Mouse (Mus musculus): ENCODE data around the gene Tfe3. TPM values are rescaled to one million over a fixed set of nuclear protein-coding genes. Genes with fewer than 3 reads are reported as not detected.

Tfe3 gene
- polyA plus RNA-seq, 1 experiment from 2014 or later, result 27.1 TPM

MicroRNAs within 50 kb of the gene (microRNA counts, 519-probe panel; counts per million panel counts)
- 2,615 counts per million, percentile 47 among the panel's probes with 10 or more counts for microRNA mmu-miR-1198

Small RNA genes within 50 kb of the gene (microRNA-seq; reads per million reads assigned to microRNA genes)
- 27.7 reads per million, percentile 36 among the genes with 10 or more reads in this experiment for gene Mir1198

Other genes starting within 250 kb of the Tfe3 start
- 0.11 TPM in 1 of 2 replicates, not detected in the other for gene Foxp3, start 188.9 kb upstream of the Tfe3 start, polyA plus RNA-seq (2015; fragmentation: Nextera tagmentation; extraction: Ambion mirVana)
- 1.4 and 1.5 TPM in 2 replicates for gene Ppp1r3f, start 188.3 kb upstream of the Tfe3 start, polyA plus RNA-seq (2015; fragmentation: Nextera tagmentation; extraction: Ambion mirVana)
- gene Ccdc22, start 157.0 kb upstream of the Tfe3 start, polyA plus RNA-seq (2015; fragmentation: Nextera tagmentation; extraction: Ambion mirVana), result 29.9 and 30.2 TPM in 2 replicates
- gene Cacna1f, start 155.5 kb upstream of the Tfe3 start, polyA plus RNA-seq (2015; fragmentation: Nextera tagmentation; extraction: Ambion mirVana), result 0.08 TPM in 1 of 2 replicates, not detected in the other
- 2.6 and 3.2 TPM in 2 replicates for gene Syp, start 124.1 kb upstream of the Tfe3 start, polyA plus RNA-seq (2015; fragmentation: Nextera tagmentation; extraction: Ambion mirVana)
- gene Prickle3, start 105.3 kb upstream of the Tfe3 start, polyA plus RNA-seq (2015; fragmentation: Nextera tagmentation; extraction: Ambion mirVana), result 11.5 and 11.8 TPM in 2 replicates
- 218 and 221 TPM in 2 replicates for gene Plp2, start 91.2 kb upstream of the Tfe3 start, polyA plus RNA-seq (2015; fragmentation: Nextera tagmentation; extraction: Ambion mirVana)
- 0.38 and 0.45 TPM in 2 replicates for gene Magix, start 81.3 kb upstream of the Tfe3 start, polyA plus RNA-seq (2015; fragmentation: Nextera tagmentation; extraction: Ambion mirVana)
- 51.6 and 51.8 TPM in 2 replicates for gene Gpkow, start 65.4 kb upstream of the Tfe3 start, polyA plus RNA-seq (2015; fragmentation: Nextera tagmentation; extraction: Ambion mirVana)
- 102 and 122 TPM in 2 replicates for gene Wdr45, start 48.2 kb upstream of the Tfe3 start, polyA plus RNA-seq (2015; fragmentation: Nextera tagmentation; extraction: Ambion mirVana)
- 0.72 and 1.7 TPM in 2 replicates for gene Gm45208, start 40.3 kb upstream of the Tfe3 start, polyA plus RNA-seq (2015; fragmentation: Nextera tagmentation; extraction: Ambion mirVana)
- 54.7 and 60.6 TPM in 2 replicates for gene Praf2, start 34.1 kb upstream of the Tfe3 start, polyA plus RNA-seq (2015; fragmentation: Nextera tagmentation; extraction: Ambion mirVana)
- gene Ccdc120, start 11.7 kb upstream of the Tfe3 start, polyA plus RNA-seq (2015; fragmentation: Nextera tagmentation; extraction: Ambion mirVana), result 25.1 and 27.0 TPM in 2 replicates
- 41.9 and 44.0 TPM in 2 replicates for gene Gripap1, start 27.2 kb downstream of the Tfe3 start, polyA plus RNA-seq (2015; fragmentation: Nextera tagmentation; extraction: Ambion mirVana)
- gene Kcnd1, start 59.7 kb downstream of the Tfe3 start, polyA plus RNA-seq (2015; fragmentation: Nextera tagmentation; extraction: Ambion mirVana), result 1.1 TPM in 2 replicates
- 33.8 and 36.7 TPM in 2 replicates for gene Otud5, start 78.8 kb downstream of the Tfe3 start, polyA plus RNA-seq (2015; fragmentation: Nextera tagmentation; extraction: Ambion mirVana)
- gene Pim2, start 115.7 kb downstream of the Tfe3 start, polyA plus RNA-seq (2015; fragmentation: Nextera tagmentation; extraction: Ambion mirVana), result 11.4 and 15.0 TPM in 2 replicates
- gene Slc35a2, start 121.5 kb downstream of the Tfe3 start, polyA plus RNA-seq (2015; fragmentation: Nextera tagmentation; extraction: Ambion mirVana), result 40.9 and 42.7 TPM in 2 replicates
- 106 and 119 TPM in 2 replicates for gene Pqbp1, start 136.7 kb downstream of the Tfe3 start, polyA plus RNA-seq (2015; fragmentation: Nextera tagmentation; extraction: Ambion mirVana)
- 156 and 157 TPM in 2 replicates for gene Timm17b, start 136.8 kb downstream of the Tfe3 start, polyA plus RNA-seq (2015; fragmentation: Nextera tagmentation; extraction: Ambion mirVana)
- not detected in 2 replicates for gene Gm10491, start 145.3 kb downstream of the Tfe3 start, polyA plus RNA-seq (2015; fragmentation: Nextera tagmentation; extraction: Ambion mirVana)
- gene Gm10490, start 147.0 kb downstream of the Tfe3 start, polyA plus RNA-seq (2015; fragmentation: Nextera tagmentation; extraction: Ambion mirVana), result not detected in 2 replicates
- 0.94 and 1.3 TPM in 2 replicates for gene Pcsk1n, start 157.3 kb downstream of the Tfe3 start, polyA plus RNA-seq (2015; fragmentation: Nextera tagmentation; extraction: Ambion mirVana)
- gene Eras, start 166.0 kb downstream of the Tfe3 start, polyA plus RNA-seq (2015; fragmentation: Nextera tagmentation; extraction: Ambion mirVana), result not detected in 2 replicates
- 25.0 and 26.5 TPM in 2 replicates for gene Hdac6, start 185.3 kb downstream of the Tfe3 start, polyA plus RNA-seq (2015; fragmentation: Nextera tagmentation; extraction: Ambion mirVana)
- 1.1 and 2.8 TPM in 2 replicates for gene Gata1, start 215.5 kb downstream of the Tfe3 start, polyA plus RNA-seq (2015; fragmentation: Nextera tagmentation; extraction: Ambion mirVana)